Mouse (Mus musculus): ENCODE measurements around the gene Ptprm.

The Ptprm gene

GRCm38 (mm10) chr17:67215326-67215725 lies 138.9 kb downstream of the Ptprm start:
- no peak for DNase-seq (ENCODE audit: low spot score)

- no peak for DNase-seq (ENCODE audit: low spot score)
These were observed 140.5 kb downstream of the Ptprm start for GRCm38 (mm10) chr17:67213711-67214110.

GRCm38 (mm10) chr17:67209676-67210344 lies 144.4 kb downstream of the Ptprm start:
- DNase-seq (ENCODE audit: low spot score) = no peak

- DNase-seq (ENCODE audit: low spot score) = no peak
These were observed 145.7 kb downstream of the Ptprm start for GRCm38 (mm10) chr17:67208600-67208999.

GRCm38 (mm10) chr17:67206984-67207383 lies 147.3 kb downstream of the Ptprm start:
- no peak for DNase-seq (ENCODE audit: low spot score)

- no peak for DNase-seq (ENCODE audit: low spot score)
These were observed 153.1 kb downstream of the Ptprm start for GRCm38 (mm10) chr17:67201151-67201550.

GRCm38 (mm10) chr17:67193728-67194127 lies 160.5 kb downstream of the Ptprm start:
- no peak for DNase-seq (ENCODE audit: low spot score)

- DNase-seq (ENCODE audit: low spot score) = no peak
These were observed 165.7 kb downstream of the Ptprm start for GRCm38 (mm10) chr17:67188514-67188913.

- no peak for DNase-seq (ENCODE audit: low spot score)
These were observed 167.4 kb downstream of the Ptprm start for GRCm38 (mm10) chr17:67186879-67187278.

GRCm38 (mm10) chr17:67185942-67186341 lies 168.3 kb downstream of the Ptprm start:
- no peak for DNase-seq (ENCODE audit: low spot score)

- DNase-seq (ENCODE audit: low spot score) = no peak
These were observed 174.8 kb downstream of the Ptprm start for GRCm38 (mm10) chr17:67179446-67179845.

GRCm38 (mm10) chr17:67178686-67179265 lies 175.5 kb downstream of the Ptprm start:
- no peak for DNase-seq (ENCODE audit: low spot score)

- DNase-seq (ENCODE audit: low spot score) = peak; percentile 73
These were observed 178.4 kb downstream of the Ptprm start for GRCm38 (mm10) chr17:67175836-67176235.

GRCm38 (mm10) chr17:67171353-67171752 lies 182.9 kb downstream of the Ptprm start:
- no peak for DNase-seq (ENCODE audit: low spot score)

- no peak for DNase-seq (ENCODE audit: low spot score)
These were observed 183.6 kb downstream of the Ptprm start for GRCm38 (mm10) chr17:67170696-67171095.

- no peak for DNase-seq (ENCODE audit: low spot score)
These were observed 188.4 kb downstream of the Ptprm start for GRCm38 (mm10) chr17:67165876-67166275.

- DNase-seq (ENCODE audit: low spot score) = no peak
These were observed 194.6 kb downstream of the Ptprm start for GRCm38 (mm10) chr17:67159611-67160010.

- DNase-seq (ENCODE audit: low spot score) = no peak
These were observed 197.0 kb downstream of the Ptprm start for GRCm38 (mm10) chr17:67157089-67157752.

- no peak for DNase-seq (ENCODE audit: low spot score)
These were observed 202.0 kb downstream of the Ptprm start for GRCm38 (mm10) chr17:67152218-67152617.

- DNase-seq (ENCODE audit: low spot score) = no peak
These were observed 203.8 kb downstream of the Ptprm start for GRCm38 (mm10) chr17:67150441-67150840.

- no peak for DNase-seq (ENCODE audit: low spot score)
These were observed 212.0 kb downstream of the Ptprm start for GRCm38 (mm10) chr17:67142183-67142756.

GRCm38 (mm10) chr17:67140502-67140901 lies 213.8 kb downstream of the Ptprm start:
- peak; percentile 43 for DNase-seq (ENCODE audit: low spot score)

- DNase-seq (ENCODE audit: low spot score) = no peak
These were observed 215.3 kb downstream of the Ptprm start for GRCm38 (mm10) chr17:67138981-67139380.

All from retina, embryonic 14.5 days (tissue).